In the genomic region with DNA sequence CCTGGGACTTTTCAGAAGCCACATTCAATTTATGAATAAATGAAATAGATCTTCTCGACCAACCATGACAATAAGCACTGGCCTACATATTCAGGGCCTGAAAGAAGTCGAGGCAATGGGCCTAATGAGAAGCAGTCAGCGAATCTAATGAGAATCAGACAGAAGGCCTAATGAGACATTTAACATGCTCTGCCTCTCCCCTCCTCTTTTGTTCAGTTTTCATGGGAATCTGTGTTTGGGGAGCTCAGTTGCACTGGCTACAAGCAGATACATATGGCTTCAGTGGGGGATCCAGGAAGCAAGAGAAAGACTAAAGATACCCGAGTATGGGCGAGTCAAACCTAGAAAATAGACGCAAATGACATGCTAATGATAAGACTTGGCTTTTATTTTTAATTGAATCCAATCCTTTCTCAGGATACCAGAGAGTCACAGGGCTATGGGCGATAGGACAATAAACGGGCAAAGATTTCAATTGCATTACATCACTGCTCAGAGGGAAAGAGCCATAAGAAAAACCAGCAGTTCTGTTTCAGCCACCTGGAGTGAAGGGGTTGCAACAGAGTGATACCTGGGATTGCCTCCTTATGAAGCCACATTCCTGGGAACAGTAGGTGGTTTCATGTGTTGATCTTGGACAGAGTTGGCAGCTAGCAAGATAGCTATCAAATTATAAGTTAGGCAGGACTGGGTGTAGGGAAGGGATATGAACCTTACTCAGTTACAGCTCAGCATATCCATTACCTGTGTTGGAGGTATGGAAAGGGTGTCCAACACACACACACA, we compare ENCODE assay signal across 14 mouse cellular contexts.
DNase-seq lines count a peak whose midpoint lies in the region; ATAC-seq lines count a peak whose summit lies in the region.
"Had no signal": no experiment of that assay in that cellular context is flagged by ENCODE, and none has a peak within 500 bp of the region (broad histone marks: within the 10 kb centered on the region; RNA-seq: fewer than 3 reads in every experiment).

No protein-coding gene starts in this region.

- WGBS in embryonic facial prominence, embryonic 15.5 days, result 43% methylated on average over 8 of the region's 8 CpGs
- 37% methylated on average over 8 of the region's 8 CpGs for WGBS in hindbrain, embryonic 15.5 days
- 42% methylated on average over 8 of the region's 8 CpGs for WGBS in neural tube, embryonic 13.5 days

- H3K36me3 ChIP-seq in embryonic facial prominence, embryonic 15.5 days, result no peaks in the 10 kb centered on the region
- no peaks in the 10 kb centered on the region for H3K36me3 ChIP-seq in hindbrain, embryonic 15.5 days
- no peaks in the 10 kb centered on the region for H3K36me3 ChIP-seq in neural tube, embryonic 13.5 days
- H3K36me3 ChIP-seq: embryonic facial prominence, embryonic 13.5 days; stomach, embryonic 15.5 days had no signal

- no peak for DNase-seq in frontal cortex, postnatal 14 days (ENCODE audit: low spot score in 2 of 2)
- DNase-seq in cerebellum, postnatal 25 days, result no peak
- no peak for DNase-seq in adipocyte (ENCODE audit: low spot score)
- no peak for DNase-seq in cerebellum, adult 11-12 months
- DNase-seq: adrenal gland, adult 8-10 months had no signal

- no peak overlapping the region for H3K4me3 ChIP-seq in embryonic facial prominence, embryonic 15.5 days (replicated peaks)
- H3K4me3 ChIP-seq in hindbrain, embryonic 15.5 days, result no peak overlapping the region
- no peak overlapping the region for H3K4me3 ChIP-seq in neural tube, embryonic 13.5 days
- H3K4me3 ChIP-seq: embryonic facial prominence, embryonic 13.5 days; stomach, embryonic 15.5 days had no signal

- no peaks in the 10 kb centered on the region for H3K27me3 ChIP-seq in embryonic facial prominence, embryonic 15.5 days
- no peaks in the 10 kb centered on the region for H3K27me3 ChIP-seq in hindbrain, embryonic 15.5 days
- no peaks in the 10 kb centered on the region for H3K27me3 ChIP-seq in neural tube, embryonic 13.5 days
- H3K27me3 ChIP-seq: embryonic facial prominence, embryonic 13.5 days; stomach, embryonic 15.5 days had no signal

- H3K27ac ChIP-seq in embryonic facial prominence, embryonic 15.5 days (replicated peaks), result no peak overlapping the region; the same call in 1 of the 2 replicates
- no peak overlapping the region for H3K27ac ChIP-seq in hindbrain, embryonic 15.5 days (replicated peaks)
- H3K27ac ChIP-seq in neural tube, embryonic 13.5 days (replicated peaks), result 0 out of 2 replicates have a peak overlapping the region, but pooled peaks have one; percentile 52
- H3K27ac ChIP-seq: embryonic facial prominence, embryonic 13.5 days; macrophage; stomach, embryonic 15.5 days had no signal

- 0 out of 2 replicates have a peak, but pooled peaks cover 15% of the 10 kb centered on the region for H3K4me1 ChIP-seq in embryonic facial prominence, embryonic 15.5 days
- H3K4me1 ChIP-seq in hindbrain, embryonic 15.5 days (replicated peaks), result peaks cover 10% of the 10 kb centered on the region
- peaks cover 15% of the 10 kb centered on the region for H3K4me1 ChIP-seq in neural tube, embryonic 13.5 days (replicated peaks)

- no peak overlapping the region for H3K4me2 ChIP-seq in embryonic facial prominence, embryonic 15.5 days (replicated peaks)
- no peak overlapping the region for H3K4me2 ChIP-seq in hindbrain, embryonic 15.5 days
- peak overlapping the region; percentile 11; the same call in 1 of the 2 replicates for H3K4me2 ChIP-seq in neural tube, embryonic 13.5 days
- H3K4me2 ChIP-seq: embryonic facial prominence, embryonic 13.5 days; liver, embryonic 11.5 days; stomach, embryonic 15.5 days had no signal

- H3K9me3 ChIP-seq in embryonic facial prominence, embryonic 15.5 days (replicated peaks), result no peaks in the 10 kb centered on the region
- H3K9me3 ChIP-seq in hindbrain, embryonic 15.5 days, result no peaks in the 10 kb centered on the region
- no peaks in the 10 kb centered on the region for H3K9me3 ChIP-seq in neural tube, embryonic 13.5 days
- H3K9me3 ChIP-seq: embryonic facial prominence, embryonic 13.5 days; stomach, embryonic 15.5 days had no signal

- no peak overlapping the region for H3K9ac ChIP-seq in embryonic facial prominence, embryonic 15.5 days
- no peak overlapping the region for H3K9ac ChIP-seq in hindbrain, embryonic 15.5 days
- no peak overlapping the region for H3K9ac ChIP-seq in neural tube, embryonic 13.5 days
- H3K9ac ChIP-seq: embryonic facial prominence, embryonic 13.5 days; stomach, embryonic 15.5 days had no signal

- peak; percentile 34; the same call in 1 of the 2 replicates for ATAC-seq in frontal cortex, adult (ENCODE audit: low TSS enrichment)
- ATAC-seq in embryonic facial prominence, embryonic 15.5 days (ENCODE audit: insufficient number of reproducible peaks, low FRiP score, low TSS enrichment, low read depth), result peak; percentile 34; the same call in 1 of the 2 replicates
- ATAC-seq in hindbrain, embryonic 15.5 days (ENCODE audit: low FRiP score, low read depth), result peak; percentile 68
- peak; percentile 81 for ATAC-seq in neural tube, embryonic 13.5 days (ENCODE audit: low read depth)
- ATAC-seq: intestine, postnatal 0 days had no signal
